Mouse (Mus musculus) 3T3-L1 (cell line): Measurements from ENCODE around the gene Fcho1.
A peak's percentile ranks its signal among the peaks of the same experiment; 100 is the strongest.
"Not testable (repeated sequence)": the region's sequence is repeated elsewhere in the genome, so short reads cannot be mapped to it uniquely, and the experiment has no call there.

Experiments
- DNase-seq: peaks from one replicate; pipeline ENCODE4 v3.0.0-alpha.2; 2015; ENCODE audit warnings: low read depth, low spot score

Fcho1 gene

GRCm38 (mm10) chr8:71725122-71725924, at the start of gene Fcho1:
Fcho1 (minus strand) TSS chr8:71725716.
- no peak for DNase-seq

GRCm38 (mm10) chr8:71771336-71771735, 45.8 kb upstream of the Fcho1 start:
- no peak for DNase-seq

GRCm38 (mm10) chr8:71758816-71759215, 33.3 kb upstream of the Fcho1 start:
- no peak for DNase-seq

GRCm38 (mm10) chr8:71752881-71753552, 27.5 kb upstream of the Fcho1 start:
- not testable (repeated sequence) for DNase-seq

GRCm38 (mm10) chr8:71752263-71752662, 26.7 kb upstream of the Fcho1 start:
- DNase-seq, result not testable (repeated sequence)

GRCm38 (mm10) chr8:71751337-71751886, 25.9 kb upstream of the Fcho1 start:
- peak; percentile 71 for DNase-seq

- not testable (repeated sequence) for DNase-seq
Observed at GRCm38 (mm10) chr8:71749321-71750075, 24.0 kb upstream of the Fcho1 start.

GRCm38 (mm10) chr8:71747082-71747481, 21.6 kb upstream of the Fcho1 start:
- DNase-seq, result not testable (repeated sequence)

- DNase-seq, result no peak
Observed at GRCm38 (mm10) chr8:71745322-71745721, 19.8 kb upstream of the Fcho1 start.

GRCm38 (mm10) chr8:71742783-71743182, 17.3 kb upstream of the Fcho1 start:
- no peak for DNase-seq

- no peak for DNase-seq
Observed at GRCm38 (mm10) chr8:71741687-71742114, 16.2 kb upstream of the Fcho1 start.

- DNase-seq, result no peak
Observed at GRCm38 (mm10) chr8:71741226-71741625, 15.7 kb upstream of the Fcho1 start.

- DNase-seq, result not testable (repeated sequence)
Observed at GRCm38 (mm10) chr8:71738316-71738715, 12.8 kb upstream of the Fcho1 start.

GRCm38 (mm10) chr8:71731652-71732230, 6.2 kb upstream of the Fcho1 start:
- peak; percentile 38 for DNase-seq

- DNase-seq, result no peak
Observed at GRCm38 (mm10) chr8:71728826-71729620, 3.5 kb upstream of the Fcho1 start.

GRCm38 (mm10) chr8:71728240-71728785, 2.8 kb upstream of the Fcho1 start:
- no peak for DNase-seq

- DNase-seq, result no peak
Observed at GRCm38 (mm10) chr8:71724389-71724788, 1.1 kb downstream of the Fcho1 start.

- no peak for DNase-seq
Observed at GRCm38 (mm10) chr8:71723047-71723551, 2.4 kb downstream of the Fcho1 start.

- DNase-seq, result no peak
Observed at GRCm38 (mm10) chr8:71719928-71720457, 5.5 kb downstream of the Fcho1 start.

GRCm38 (mm10) chr8:71719218-71719617, 6.3 kb downstream of the Fcho1 start:
- DNase-seq, result no peak
